Mouse (Mus musculus) ES-E14 (cell line): ENCODE measurements at regions not wholly inside any gene's neighbourhood (a gene's known extent, or its start where the extent isn't known, plus 50 kb on each side); places are given as distances from the start of the nearest gene placed in this dataset.

ENCODE experiments used
- DNase-seq: peaks from one replicate; pipeline ENCODE4 v3.0.0-alpha.2; 2013; ENCODE audit warnings: low read depth, low spot score
- H3K27ac ChIP-seq: 2 replicates; pipeline ENCODE4 v1.5.1; 2012; ENCODE audit warnings: low read depth, mild to moderate bottlenecking, low read length, moderate library complexity, mixed read lengths; ENCODE audit not compliant: poor library complexity, insufficient read depth, severe bottlenecking
- H3K36me3 ChIP-seq: 2 replicates; pipeline ENCODE4 v1.6.1; 2012; ENCODE audit warnings: mild to moderate bottlenecking, low read length, moderate library complexity, mixed read lengths; ENCODE audit not compliant: control insufficient read depth, poor library complexity, insufficient read depth, severe bottlenecking
- H3K4me1 ChIP-seq, 2 experiments: fragments of 150-350 bp in 1 of 2; sonication (generic) in 1 of 2; 2 replicates each; pipeline ENCODE4 v1.6.1; 2012; ENCODE audit warnings: low read length in 2 of 2, mild to moderate bottlenecking in 1 of 2, mixed read lengths in 1 of 2; ENCODE audit not compliant: control insufficient read depth in 2 of 2, insufficient read depth in 2 of 2, poor library complexity in 1 of 2
- H3K4me3 ChIP-seq, 2 experiments: fragments of 150-350 bp in 1 of 2; sonication (generic) in 1 of 2; 2 replicates each; pipeline ENCODE4 v1.5.1; 2012; ENCODE audit warnings: low read length in 2 of 2, low read depth in 1 of 2, mild to moderate bottlenecking in 1 of 2, mixed read lengths in 1 of 2; ENCODE audit not compliant: insufficient read depth in 1 of 2, poor library complexity in 1 of 2, severe bottlenecking in 1 of 2
- H3K9ac ChIP-seq: 2 replicates; pipeline ENCODE4 v1.6.1; 2012; ENCODE audit warnings: low read depth, mild to moderate bottlenecking, low read length, mixed read lengths; ENCODE audit not compliant: poor library complexity, insufficient read depth, severe bottlenecking
- H3K9me3 ChIP-seq: fragments of 150-350 bp; sonication (generic); 2 replicates; pipeline ENCODE4 v1.6.1; 2012; ENCODE audit warnings: low read depth, mild to moderate bottlenecking, low read length; ENCODE audit not compliant: control insufficient read depth, insufficient read depth
- CHD2 ChIP-seq: IDR thresholded peaks from 2 replicates; pipeline ENCODE4 v1.6.1; 2014; ENCODE audit warnings: mild to moderate bottlenecking, low read depth, low read length, inconsistent platforms
- HCFC1 ChIP-seq: IDR thresholded peaks from 2 replicates; pipeline ENCODE4 v1.6.1; 2012; ENCODE audit warnings: low read length, inconsistent platforms, borderline replicate concordance; ENCODE audit not compliant: insufficient read depth
- MAFK ChIP-seq: IDR thresholded peaks from 2 replicates; pipeline ENCODE4 v1.6.1; 2014; ENCODE audit warnings: mild to moderate bottlenecking, low read depth, low read length, inconsistent platforms; ENCODE audit not compliant: insufficient read depth
- ZC3H11A ChIP-seq: IDR thresholded peaks from 2 replicates; pipeline ENCODE4 v1.6.1; 2012; ENCODE audit warnings: low read depth, mild to moderate bottlenecking, inconsistent platforms, low read length, borderline replicate concordance
- ZNF384 ChIP-seq: IDR thresholded peaks from 2 replicates; pipeline ENCODE4 v1.6.1; 2012; ENCODE audit warnings: low read depth, low read length, inconsistent platforms
- in situ Hi-C, 2 experiments: fragments of 600-800 bp; cut with MboI; formaldehyde crosslinking; loops; one replicate each; pipeline ENCODE4 v1.15.1; 2025; ENCODE audit warnings: low sequenced_read_pairs in 2 of 2, inconsistent platforms in 1 of 2; ENCODE audit not compliant: unreplicated experiment in 2 of 2

GRCm38 (mm10) chr2:178576067-178576466 is 145.7 kb downstream of the Cdh26 start:
- in situ Hi-C loops = loop anchor here in 1 of 2 experiments (10.0 kb wide), 1 partner anchor 89 kb away; no protein-coding TSS in a partner anchor
- no peak for TF ChIP-seq HCFC1
- no peak for TF ChIP-seq MAFK
- H3K27ac ChIP-seq = no peak overlapping the region
- H3K4me3 ChIP-seq = no peak overlapping the region
- no peak overlapping the region for H3K9ac ChIP-seq
- H3K9me3 ChIP-seq = no peaks in the 10 kb centered on the region
- no peak for DNase-seq
- no peaks in the 10 kb centered on the region for H3K36me3 ChIP-seq
- H3K4me1 ChIP-seq = no peaks in the 10 kb centered on the region

- DNase-seq = no peak
- Histone ChIP-seq H3K9me3 (no peaks in the 10 kb centered on the region), H3K36me3 (no peaks in the 10 kb centered on the region), H3K27ac (no peak overlapping the region), H3K4me1 (no peaks in the 10 kb centered on the region), H3K4me3 (no peak overlapping the region), H3K9ac (no peak overlapping the region)
- TF ChIP-seq CHD2 (no peak), ZC3H11A (no peak), HCFC1 (no peak)
- in situ Hi-C loops = loop anchor here in 1 of 2 experiments (10.0 kb wide), 1 partner anchor 85 kb away; no protein-coding TSS in a partner anchor
Observed at GRCm38 (mm10) chr2:178579571-178579970, 149.2 kb downstream of the Cdh26 start.

GRCm38 (mm10) chr2:178581306-178581705 is 151.0 kb downstream of the Cdh26 start:
- H3K4me3 ChIP-seq = no peak overlapping the region; a peak in 1 of 4 replicates
- in situ Hi-C loops = no loop called here
- no peak overlapping the region for H3K27ac ChIP-seq
- H3K36me3 ChIP-seq = no peaks in the 10 kb centered on the region
- TF ChIP-seq ZC3H11A (no peak), MAFK (no peak), CHD2 (no peak), HCFC1 (no peak), ZNF384 (no peak)
- DNase-seq = no peak
- H3K9me3 ChIP-seq = no peaks in the 10 kb centered on the region
- H3K4me1 ChIP-seq = no peaks in the 10 kb centered on the region
- H3K9ac ChIP-seq = no peak overlapping the region

GRCm38 (mm10) chr2:178584970-178585566 is 154.7 kb downstream of the Cdh26 start:
- H3K27ac ChIP-seq = no peak overlapping the region
- no peak overlapping the region for H3K4me3 ChIP-seq
- in situ Hi-C loops = no loop called here
- DNase-seq = no peak
- no peaks in the 10 kb centered on the region for H3K36me3 ChIP-seq
- H3K4me1 ChIP-seq = no peaks in the 10 kb centered on the region
- no peak for TF ChIP-seq ZNF384
- no peak for TF ChIP-seq MAFK
- H3K9me3 ChIP-seq = no peaks in the 10 kb centered on the region
- H3K9ac ChIP-seq = no peak overlapping the region

GRCm38 (mm10) chr2:178587134-178587636 is 156.9 kb downstream of the Cdh26 start:
- H3K9me3 ChIP-seq = no peaks in the 10 kb centered on the region
- no peak overlapping the region for H3K9ac ChIP-seq
- H3K4me1 ChIP-seq = no peaks in the 10 kb centered on the region
- no peak for DNase-seq
- TF ChIP-seq ZNF384 (no peak), CHD2 (no peak), MAFK (no peak), ZC3H11A (no peak), HCFC1 (no peak)
- H3K36me3 ChIP-seq = no peaks in the 10 kb centered on the region
- in situ Hi-C loops = no loop called here
- H3K4me3 ChIP-seq = no peak overlapping the region
- H3K27ac ChIP-seq = no peak overlapping the region
